Mouse (Mus musculus) heart, embryonic 14.5 days (tissue): ENCODE data around the gene Gtpbp8. TPM values are rescaled to one million over a fixed set of nuclear protein-coding genes. Genes with fewer than 3 reads are reported as not detected.

Experiments used
- ATAC-seq: fragments of 200-750 bp; cut with Nextera tagmentation; 2 replicates; pipeline ENCODE4 v1.8.0; 2017; ENCODE audit warnings: low read depth, moderate TSS enrichment; ENCODE audit not compliant: insufficient number of reproducible peaks, insufficient read depth, low FRiP score
- H3K27ac ChIP-seq, 2 experiments: fragments of 200-500 bp in 1 of 2; fragments of 300-500 bp in 1 of 2; sonication (generic) in 1 of 2; replicated peaks in 1 of 2; 2 replicates each; pipeline ENCODE4 v1.5.1; 2012 to 2014; ENCODE audit warnings: low read depth in 2 of 2, low read length in 2 of 2, control low read depth in 1 of 2, mild to moderate bottlenecking in 1 of 2, mixed read lengths in 1 of 2; ENCODE audit not compliant: control insufficient read depth in 1 of 2, insufficient read depth in 1 of 2
- H3K27me3 ChIP-seq: fragments of 300-500 bp; sonication (generic); 2 replicates; pipeline ENCODE4 v1.6.1; 2014; ENCODE audit warnings: mild to moderate bottlenecking, low read length, control low read depth; ENCODE audit not compliant: control insufficient read depth, insufficient read depth
- H3K36me3 ChIP-seq: fragments of 300-500 bp; sonication (generic); 2 replicates; pipeline ENCODE4 v1.6.1; 2014; ENCODE audit warnings: mild to moderate bottlenecking, control low read depth, low read length, mixed read lengths; ENCODE audit not compliant: control insufficient read depth, insufficient read depth
- H3K4me1 ChIP-seq, 2 experiments: fragments of 200-500 bp in 1 of 2; fragments of 300-500 bp in 1 of 2; sonication (generic) in 1 of 2; 2 replicates each; pipeline ENCODE4 v1.6.1; 2012 to 2014; ENCODE audit warnings: low read length in 2 of 2, control low read depth in 1 of 2, mixed read lengths in 1 of 2; ENCODE audit not compliant: control insufficient read depth in 2 of 2, insufficient read depth in 2 of 2
- H3K4me2 ChIP-seq: fragments of 300-500 bp; sonication (generic); 2 replicates; pipeline ENCODE4 v1.6.1; 2014; ENCODE audit warnings: mild to moderate bottlenecking, low read length
- H3K4me3 ChIP-seq, 2 experiments: fragments of 200-500 bp in 1 of 2; fragments of 300-500 bp in 1 of 2; sonication (generic) in 1 of 2; 2 replicates each; pipeline ENCODE4 v1.5.1; 2012 to 2014; ENCODE audit warnings: low read length in 2 of 2, mild to moderate bottlenecking in 2 of 2, control low read depth in 1 of 2, low read depth in 1 of 2, moderate library complexity in 1 of 2; ENCODE audit not compliant: control insufficient read depth in 1 of 2, insufficient read depth in 1 of 2
- H3K9ac ChIP-seq: fragments of 300-500 bp; sonication (generic); 2 replicates; pipeline ENCODE4 v1.6.1; 2014; ENCODE audit warnings: mild to moderate bottlenecking, low read length
- H3K9me3 ChIP-seq: fragments of 300-500 bp; sonication (generic); 2 replicates; pipeline ENCODE4 v1.6.1; 2016; ENCODE audit warnings: low read length, control low read depth; ENCODE audit not compliant: control insufficient read depth
- WGBS: fragments of 180-500 bp; shearing (Covaris S2); extraction: QIAGEN DNeasy Blood & Tissue Kit; methylation state at CpG from one replicate; pipeline ENCODE4 v1.1.7; 2014; 5-methylcytosine and 5-hydroxymethylcytosine counted together
- polyA plus RNA-seq: library from polyadenylated mRNA; unstranded; fragments of >200 nt; fragmentation: Nextera tagmentation; extraction: Ambion mirVana; gene quantifications from 2 replicates; pipeline ENCODE4 v1.2.1, GENCODE M21; 2014

Gtpbp8 gene
- polyA plus RNA-seq, 1 experiment from 2014 or later = 23.7 TPM

GRCm38 (mm10) chr16:44687719-44688420, 58.3 kb downstream of the Gtpbp8 start:
- Histone ChIP-seq H3K4me2 (peak overlapping the region; percentile 16), H3K9ac (no peak overlapping the region), H3K4me1 (peaks cover 11 to 17% of the 10 kb centered on the region in 2 experiments), H3K4me3 (peak overlapping the region; percentile 12 to 13; a peak in 3 of 4 replicates), H3K27me3 (no peaks in the 10 kb centered on the region; the same call in 1 of the 2 replicates), H3K36me3 (no peaks in the 10 kb centered on the region), H3K9me3 (peaks cover under 1% of the 10 kb centered on the region; the same call in 1 of the 2 replicates), H3K27ac (no peak overlapping the region)
- 6% methylated on average over 18 of the region's 18 CpGs for WGBS
- no peak for ATAC-seq

- 54% methylated on average over 20 of the region's 20 CpGs for WGBS
- peaks cover 11 to 16% of the 10 kb centered on the region in 2 experiments for H3K4me1 ChIP-seq
- H3K4me2 ChIP-seq = peak overlapping the region; percentile 16
- no peak overlapping the region for H3K4me3 ChIP-seq
- no peak for ATAC-seq
- peaks cover 7% of the 10 kb centered on the region for H3K9me3 ChIP-seq
- no peaks in the 10 kb centered on the region for H3K36me3 ChIP-seq
- H3K27ac ChIP-seq = no peak overlapping the region
- H3K27me3 ChIP-seq = no peaks in the 10 kb centered on the region; the same call in 1 of the 2 replicates
- no peak overlapping the region for H3K9ac ChIP-seq
Observed at GRCm38 (mm10) chr16:44686991-44687718, 59.0 kb downstream of the Gtpbp8 start.

Other genes starting within 250 kb of the Gtpbp8 start
- gene Boc, start 187.5 kb downstream of the Gtpbp8 start, polyA plus RNA-seq = 6.0 and 7.6 TPM in 2 replicates
- gene Nepro, start 22.1 kb downstream of the Gtpbp8 start, polyA plus RNA-seq = 5.3 and 6.0 TPM in 2 replicates
- gene Cd200r1, start 19.4 kb upstream of the Gtpbp8 start, polyA plus RNA-seq = 1.9 and 2.0 TPM in 2 replicates
- gene Cd200r4, start 65.4 kb upstream of the Gtpbp8 start, polyA plus RNA-seq = 0.12 and 0.15 TPM in 2 replicates
- 0.34 TPM in 1 of 2 replicates, not detected in the other for gene Cd200r2, start 120.7 kb upstream of the Gtpbp8 start, polyA plus RNA-seq
- 0.30 and 0.42 TPM in 2 replicates for gene Cd200r3, start 197.3 kb upstream of the Gtpbp8 start, polyA plus RNA-seq